Mouse (Mus musculus) frontal cortex, postnatal 36 days (tissue): ENCODE data around the gene Lipt2.

Experiments
- DNase-seq, 2 experiments: peaks; one replicate each; pipeline ENCODE4 v3.0.0; 2022; ENCODE audit warnings: low spot score in 2 of 2

The Lipt2 gene

DNA sequence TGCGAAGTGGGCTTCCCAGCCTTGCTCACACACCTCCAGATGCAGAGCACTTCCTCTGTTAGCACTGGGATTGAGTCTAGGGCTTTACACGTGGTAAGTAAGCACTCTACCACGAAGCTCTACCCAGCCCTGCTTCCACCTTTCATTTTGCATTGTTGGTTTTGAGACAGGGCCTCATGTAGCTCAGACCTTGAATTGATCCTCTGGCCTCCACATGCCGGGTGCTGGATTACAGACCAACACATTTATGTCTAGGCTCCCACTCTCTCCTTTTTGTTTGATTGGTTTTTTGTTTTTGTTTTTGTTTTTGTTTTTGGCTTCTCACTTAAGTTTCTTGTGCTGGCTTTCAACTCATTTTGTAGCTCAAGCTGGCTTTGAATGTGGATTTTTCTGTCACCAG, 11.7 kb downstream of the Lipt2 start:
- DNase-seq: no peak

DNA sequence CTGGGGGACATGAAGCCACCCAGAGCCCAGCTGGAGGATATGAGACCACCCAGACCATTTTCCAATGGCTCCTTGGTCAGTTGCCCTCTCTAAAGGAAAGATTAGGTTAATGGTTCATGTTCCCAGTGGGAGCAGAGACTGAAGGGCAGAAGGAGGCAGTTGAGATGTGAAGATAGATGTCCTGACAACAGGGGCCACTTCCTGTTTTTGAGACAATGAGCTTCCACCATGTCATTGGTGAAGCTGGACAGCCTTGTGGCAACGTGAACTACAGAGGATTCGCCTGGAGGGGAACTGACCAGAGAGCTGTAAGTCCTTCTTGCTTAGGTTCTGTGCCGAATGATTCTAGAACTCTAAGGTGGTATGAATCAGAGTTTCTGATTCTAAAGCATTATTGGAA, 17.2 kb downstream of the Lipt2 start, which contains the start of gene Kcne3:
Gene Kcne3 (plus strand): TSS at position 234 of the 400 bp plus-strand sequence.
- no peak for DNase-seq

DNA sequence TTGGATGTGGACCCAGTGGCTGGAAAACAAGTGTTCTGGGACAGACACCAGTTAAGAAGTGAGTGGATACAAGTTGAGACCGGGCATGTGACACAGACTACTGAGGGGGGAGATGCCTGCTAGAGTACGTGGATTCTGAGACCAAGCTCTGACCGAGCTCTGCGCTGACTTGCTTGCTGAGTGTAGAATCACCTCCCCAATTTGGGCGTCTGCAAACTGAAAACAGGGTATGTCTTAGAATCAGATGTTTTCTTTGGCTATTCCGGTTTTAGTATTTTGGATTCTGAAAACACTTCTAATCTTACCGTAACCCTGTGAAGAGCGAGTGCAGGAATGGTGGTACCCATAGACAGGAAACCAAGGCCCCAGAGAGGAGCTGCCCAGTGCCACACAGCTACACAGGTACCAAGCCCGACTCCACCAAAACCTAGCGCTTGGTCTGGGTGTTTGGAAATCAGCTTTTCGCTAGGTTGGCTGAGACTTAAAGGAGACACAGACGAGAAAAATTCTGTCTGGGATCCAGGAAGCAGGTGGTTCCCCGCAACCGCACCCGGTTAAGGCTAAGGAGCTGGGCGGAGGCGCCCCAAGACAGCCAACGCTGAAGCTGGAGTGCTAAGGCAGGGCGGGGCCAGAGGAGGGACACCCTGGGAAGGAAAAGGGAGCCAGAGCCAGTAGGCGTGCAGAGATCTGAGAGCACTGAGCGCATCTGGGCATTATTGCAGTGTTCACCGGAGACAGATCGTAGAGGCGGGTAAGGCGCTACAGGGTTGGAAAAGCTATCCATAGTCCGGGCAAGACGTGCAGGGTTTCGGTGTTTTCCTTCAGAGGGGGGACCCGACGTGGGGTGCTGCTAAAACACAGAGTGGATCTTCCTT, 19.2 kb downstream of the Lipt2 start:
- DNase-seq: peak; percentile 62 to 64

DNA sequence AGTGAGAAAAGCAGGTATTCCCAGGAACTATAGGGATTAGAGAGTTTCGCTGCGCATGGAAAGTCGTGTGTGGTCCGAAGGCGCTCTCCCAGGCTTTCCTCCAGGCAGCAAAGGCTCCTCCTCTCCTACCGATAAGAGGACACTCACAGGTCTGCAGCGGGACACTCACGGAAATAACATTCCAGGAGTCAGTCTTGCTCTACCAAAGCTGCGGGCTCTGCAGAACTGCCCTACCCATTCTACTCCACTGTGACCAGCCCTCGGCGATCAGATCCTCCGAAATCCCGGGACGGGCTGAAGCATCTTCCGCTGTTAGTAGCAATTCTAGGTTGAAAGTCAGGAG, 19.8 kb downstream of the Lipt2 start:
- DNase-seq: no peak

DNA sequence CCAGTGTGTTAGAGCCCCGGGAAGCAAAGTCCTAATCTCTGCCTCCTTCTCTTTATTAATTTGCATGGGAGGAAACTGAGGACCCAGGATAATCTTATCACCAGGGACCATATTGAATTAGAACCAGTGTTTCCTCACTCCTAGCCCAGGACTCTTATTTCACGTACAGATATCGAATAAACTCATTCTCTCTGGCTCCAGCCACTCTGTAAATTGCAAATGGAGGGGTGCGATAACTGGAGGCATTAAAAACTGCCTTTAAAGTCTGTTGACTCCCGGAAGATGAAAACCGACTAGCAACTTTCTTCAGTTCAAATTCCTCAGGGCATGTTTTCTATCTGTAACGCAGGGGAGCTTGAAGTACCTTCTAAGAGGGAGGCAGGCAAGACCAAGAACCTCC, 20.3 kb downstream of the Lipt2 start:
- no peak for DNase-seq

DNA sequence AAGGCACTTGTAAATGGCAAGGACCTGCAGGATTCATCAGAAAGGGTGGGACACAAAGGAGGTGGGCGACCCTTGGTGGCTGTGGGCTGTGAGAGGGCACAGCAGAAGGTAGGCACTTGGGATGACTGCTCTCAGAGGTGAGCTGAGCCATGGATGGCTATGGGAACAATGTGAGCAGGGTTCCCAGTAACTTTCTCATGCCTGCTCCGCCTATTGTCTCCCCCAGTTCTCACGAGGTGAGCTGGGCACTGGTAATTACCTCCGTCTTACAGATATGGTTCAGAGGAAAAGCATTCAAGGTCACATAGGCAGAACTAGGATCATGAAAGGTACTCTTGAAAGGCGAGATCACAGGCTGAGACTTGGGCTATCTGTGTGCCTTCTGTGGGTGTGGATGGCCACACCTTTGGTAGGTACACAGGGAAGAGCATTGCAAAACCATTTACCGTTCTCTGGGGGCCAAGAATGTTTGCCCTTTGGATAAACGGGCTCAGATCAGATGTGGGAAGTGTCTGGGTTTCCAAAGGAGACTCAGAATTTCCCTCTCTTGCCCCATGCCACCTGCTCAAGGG, 20.8 kb downstream of the Lipt2 start:
- DNase-seq: no peak

DNA sequence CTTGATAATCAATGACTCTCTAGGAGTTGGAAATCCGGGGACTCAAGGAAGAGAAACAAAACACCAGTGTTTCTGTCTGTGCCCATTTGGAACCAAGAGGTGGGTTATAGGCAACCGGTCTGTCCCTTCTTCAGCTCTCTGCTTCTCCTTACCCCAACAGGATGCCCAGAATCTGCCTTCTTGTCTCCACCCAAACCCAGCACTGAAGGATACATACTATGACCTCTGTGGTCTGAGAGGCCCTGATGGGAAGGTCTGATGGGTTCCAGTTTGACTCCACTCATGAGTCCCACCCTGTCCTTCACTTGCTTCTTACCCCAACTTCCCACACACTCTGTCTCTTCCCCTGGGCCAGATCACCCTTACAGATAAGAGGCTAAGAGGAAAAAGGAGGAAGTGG, 22.1 kb downstream of the Lipt2 start:
- no peak for DNase-seq

DNA sequence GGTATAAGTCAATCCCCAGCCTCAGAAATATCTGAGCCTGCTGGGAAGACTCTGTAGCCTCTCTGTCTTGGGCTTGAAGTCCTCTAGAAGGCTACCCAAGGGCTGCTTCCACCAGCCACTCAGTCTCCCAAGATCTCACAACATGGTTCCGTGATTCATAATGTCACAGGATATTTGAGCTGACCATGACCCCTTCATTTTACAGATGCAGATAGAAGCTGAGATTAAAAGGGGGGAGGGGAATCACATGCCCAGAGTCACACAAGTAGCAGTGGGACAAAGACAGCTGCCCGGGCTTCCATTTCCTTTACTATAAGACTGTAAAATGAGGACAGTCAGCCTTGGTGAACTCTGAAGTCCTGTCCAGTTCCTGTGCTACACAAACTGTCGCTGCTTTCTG, 22.5 kb downstream of the Lipt2 start:
- no peak for DNase-seq

DNA sequence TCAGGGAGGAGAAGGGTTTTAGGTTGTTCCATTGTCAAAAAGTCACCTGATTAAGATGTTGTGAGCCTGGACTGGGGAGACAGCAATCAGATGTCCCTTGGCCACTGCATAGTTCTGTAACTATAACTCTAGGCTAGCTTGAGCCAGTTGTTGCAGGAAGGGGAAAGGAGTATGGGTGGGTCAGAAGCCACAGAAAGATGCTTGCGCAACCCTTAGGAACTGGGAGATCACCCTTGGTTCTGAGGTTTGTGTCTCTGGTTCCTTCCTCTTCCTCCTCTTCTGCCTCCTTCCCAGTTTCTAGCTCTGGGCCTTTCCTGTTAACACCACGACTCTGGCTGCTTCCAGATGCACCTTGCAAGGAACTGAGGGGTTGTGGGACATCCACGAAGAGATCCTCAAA, 23.3 kb downstream of the Lipt2 start:
- DNase-seq: no peak

DNA sequence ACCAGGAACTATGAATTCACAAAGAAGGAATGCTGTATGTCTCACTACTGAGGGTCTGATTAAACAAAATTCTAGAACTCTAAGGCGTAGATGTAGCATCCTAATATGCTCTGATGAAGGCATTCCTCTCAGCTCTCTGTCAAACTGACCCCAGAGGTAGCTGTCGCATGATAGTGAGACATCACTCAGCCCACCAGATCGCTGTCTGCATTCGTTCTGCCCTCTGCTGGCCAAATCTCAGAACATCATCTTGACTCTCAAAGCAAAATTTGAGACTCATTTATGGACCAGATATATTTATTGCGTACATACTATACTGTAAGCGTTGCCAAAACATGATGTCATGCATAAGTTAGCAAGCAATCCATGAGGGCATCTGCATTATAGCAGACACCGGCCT, 28.5 kb downstream of the Lipt2 start:
- DNase-seq: peak; percentile 26 to 49

DNA sequence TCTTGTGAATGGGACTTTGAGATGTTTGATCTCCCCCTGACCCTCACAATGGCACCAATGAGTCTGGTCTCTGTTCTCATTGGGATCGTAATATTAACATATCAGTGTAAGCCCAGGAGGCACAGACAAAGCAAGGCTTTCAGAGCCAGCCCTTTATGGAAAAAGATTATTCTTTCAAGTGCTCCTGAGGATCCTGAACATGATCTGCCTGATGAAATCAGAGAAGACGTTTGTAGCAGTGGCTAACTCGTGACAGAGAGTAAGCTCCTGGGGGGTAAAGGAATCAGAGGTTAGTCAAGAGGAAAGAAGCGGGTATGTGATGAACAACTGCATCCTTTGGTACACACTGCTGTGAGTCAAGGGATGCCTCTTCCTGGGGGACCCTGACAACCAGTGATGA, 31.1 kb downstream of the Lipt2 start:
- DNase-seq: no peak

DNA sequence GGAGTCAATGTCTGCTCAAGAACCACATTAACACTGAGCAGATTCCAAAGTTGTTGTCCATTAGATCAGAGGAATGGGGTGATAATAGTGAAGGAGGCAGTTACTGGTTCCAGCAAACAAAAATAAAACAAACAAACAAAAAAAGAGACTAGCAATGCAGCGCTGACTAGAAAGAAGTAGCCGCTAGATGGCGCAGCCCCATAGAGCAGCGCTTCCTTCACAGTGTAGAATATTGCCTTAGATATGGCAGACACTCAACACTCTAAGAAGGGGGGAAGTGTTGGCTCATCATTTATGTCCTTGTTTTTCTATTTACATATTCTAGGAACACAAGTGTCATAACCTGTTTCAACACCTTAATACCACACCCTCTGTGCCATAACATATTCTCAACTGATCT, 31.7 kb downstream of the Lipt2 start:
- DNase-seq: peak; percentile 49 to 62

DNA sequence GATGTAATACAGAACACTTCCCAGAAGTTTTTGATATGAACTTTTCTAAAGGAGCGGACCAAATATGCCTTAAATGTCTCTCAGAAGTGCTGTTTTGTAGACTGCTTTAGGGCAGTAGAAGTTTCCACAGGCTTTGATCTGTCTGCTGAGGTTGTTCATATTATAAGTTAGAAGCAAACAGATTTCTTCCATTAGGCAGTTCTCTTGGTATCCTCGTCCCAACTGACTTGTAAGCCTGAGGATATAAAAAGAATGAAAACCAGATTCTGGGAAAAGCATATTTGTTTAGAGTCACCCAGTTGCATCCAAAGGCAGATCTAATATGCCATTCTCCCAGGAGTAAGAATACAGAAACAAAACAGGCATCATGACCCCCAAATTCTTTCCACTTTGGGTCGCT, 42.1 kb downstream of the Lipt2 start:
- DNase-seq: no peak

DNA sequence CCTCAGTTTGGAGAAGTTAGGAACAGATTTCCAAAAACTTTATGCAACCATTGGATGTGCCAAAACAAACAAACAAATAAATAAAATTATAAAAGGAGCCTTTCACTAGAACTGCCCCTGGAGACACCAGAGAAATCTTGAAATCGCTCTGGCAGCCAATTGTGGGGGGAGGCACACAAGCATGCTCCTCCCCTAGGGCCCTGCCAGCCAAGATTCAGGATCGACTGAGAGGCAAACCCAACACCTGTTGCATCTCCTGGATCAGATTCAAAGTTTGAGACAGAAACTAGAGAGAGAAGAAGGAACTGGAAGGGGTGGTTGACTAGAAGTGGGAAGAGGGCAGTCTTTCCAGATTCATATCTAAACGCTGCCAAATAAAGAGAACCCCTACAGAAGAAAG, 44.5 kb downstream of the Lipt2 start:
- DNase-seq: no peak

DNA sequence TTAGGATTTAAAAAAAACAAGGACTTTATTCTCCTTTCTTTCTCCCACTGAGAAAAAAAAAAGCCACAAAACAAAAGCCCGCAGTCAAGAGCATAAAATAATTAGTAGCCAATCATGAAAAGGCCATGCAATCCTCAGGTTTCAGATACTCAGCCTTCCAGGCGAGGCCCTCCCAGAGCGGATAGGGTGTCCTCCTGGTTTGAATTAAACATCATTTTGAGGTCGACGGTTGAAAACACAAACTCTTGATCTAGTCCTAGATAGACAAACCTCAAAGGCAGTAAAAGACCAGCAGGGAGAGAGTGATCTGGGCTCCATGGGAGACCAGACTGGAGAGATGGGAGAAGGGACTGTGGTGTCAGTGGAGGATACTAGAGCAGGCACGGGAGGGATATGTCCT, 45.8 kb downstream of the Lipt2 start:
- no peak for DNase-seq

DNA sequence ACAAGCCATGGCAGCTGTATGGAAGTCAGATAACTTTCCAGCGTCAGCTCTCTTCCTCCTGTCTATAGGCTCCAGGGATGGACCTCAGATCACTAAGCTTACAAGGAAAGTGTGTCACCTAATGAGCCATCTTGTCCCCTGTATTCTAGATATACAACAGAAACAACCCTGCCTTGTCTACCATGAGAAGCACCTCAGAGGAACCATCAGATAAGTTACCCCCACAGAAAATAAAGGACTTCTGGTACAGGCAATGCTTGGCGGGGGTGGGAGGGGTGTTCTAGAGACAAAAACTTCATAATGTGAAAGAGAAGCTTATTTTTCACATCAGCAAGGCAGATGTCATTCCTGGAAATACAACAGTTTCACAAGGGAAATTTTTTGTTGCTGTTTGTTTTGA, 47.1 kb downstream of the Lipt2 start:
- no peak for DNase-seq

DNA sequence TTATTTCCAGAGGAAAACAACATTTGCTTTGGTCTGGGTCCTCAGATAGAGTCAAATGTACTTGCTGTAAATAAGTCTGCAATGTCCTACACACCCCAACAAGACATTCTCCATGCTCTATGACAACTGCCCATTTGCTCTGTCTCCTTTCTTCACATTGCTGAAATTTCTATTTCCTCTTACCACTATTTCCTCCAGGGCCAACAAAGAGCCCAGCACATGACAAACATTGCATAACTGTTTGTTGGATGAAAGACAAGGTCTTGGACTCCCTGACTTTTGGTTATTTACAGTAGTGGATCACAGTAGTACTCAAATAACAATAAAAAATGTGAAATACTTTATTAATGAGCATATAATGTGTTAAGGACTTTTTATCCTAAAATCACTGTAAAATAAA, 48.8 kb downstream of the Lipt2 start:
- DNase-seq: no peak
